Mouse (Mus musculus): ENCODE measurements around the gene Cd5.

- TF ChIP-seq CTCF (IDR thresholded peaks at IDR 0.05), result no peak
- no peak for TF ChIP-seq EP300 (IDR thresholded peaks at IDR 0.05)
Measured at GRCm38 (mm10) chr19:10691660-10692059, 47.1 kb downstream of the Cd5 start.
